8 mouse cellular contexts compared by ENCODE assay signal in genomic region chr16:11254723-11255164, GRCm38 (mm10). TPM values are rescaled to one million over a fixed set of nuclear protein-coding genes. Genes with fewer than 3 reads are reported as not detected.
DNase-seq lines count a peak whose midpoint lies in the region; ATAC-seq and TF ChIP-seq lines count a peak whose summit lies in the region.

No protein-coding gene starts in this region.

- H3K27ac ChIP-seq in heart, embryonic 11.5 days (ENCODE audit: low read depth, low read length), result peak overlapping the region; percentile 87
- H3K27ac ChIP-seq in forebrain, embryonic 14.5 days (ENCODE audit: low read depth, low read length), result peak overlapping the region; percentile 93
- H3K27ac ChIP-seq in liver, embryonic 16.5 days (ENCODE audit: low read length), result peak overlapping the region; percentile 80

- intact Hi-C loops in left cerebral cortex, postnatal 14 days (cut with DNase I), result loop anchor here (5.0 kb wide), 1 partner anchor 163 kb away; no protein-coding TSS in a partner anchor

- ATAC-seq in heart, embryonic 11.5 days (replicated peaks; ENCODE audit: insufficient number of reproducible peaks, low FRiP score, low TSS enrichment), result no peak
- ATAC-seq in forebrain, embryonic 14.5 days, result no peak; the same call in 1 of the 2 replicates
- ATAC-seq in liver, embryonic 16.5 days (ENCODE audit: low read depth), result no peak

- H3K4me2 ChIP-seq in heart, embryonic 11.5 days, result peak overlapping the region; percentile 77
- H3K4me2 ChIP-seq in forebrain, embryonic 14.5 days (ENCODE audit: low read length), result peak overlapping the region; percentile 69
- peak overlapping the region; percentile 69 for H3K4me2 ChIP-seq in liver, embryonic 16.5 days (ENCODE audit: low read depth, low read length)

- no peaks in the 10 kb centered on the region for H3K36me3 ChIP-seq in heart, embryonic 11.5 days (ENCODE audit: control insufficient read depth, insufficient read depth, low read length)
- peaks cover 14% of the 10 kb centered on the region for H3K36me3 ChIP-seq in E14TG2a.4 (ENCODE audit: insufficient read depth, low read length)
- no peaks in the 10 kb centered on the region for H3K36me3 ChIP-seq in forebrain, embryonic 14.5 days (ENCODE audit: control insufficient read depth, insufficient read depth, low read length)
- no peaks in the 10 kb centered on the region for H3K36me3 ChIP-seq in liver, embryonic 16.5 days (ENCODE audit: control insufficient read depth, insufficient read depth)

- peak overlapping the region; percentile 93 for H3K4me3 ChIP-seq in heart, embryonic 11.5 days (ENCODE audit: low read depth, low read length)
- H3K4me3 ChIP-seq in E14TG2a.4 (replicated peaks; ENCODE audit: low read length), result peak overlapping the region; percentile 97
- peak overlapping the region; percentile 99 for H3K4me3 ChIP-seq in forebrain, embryonic 14.5 days (ENCODE audit: low read depth, low read length)
- peak overlapping the region; percentile 97 for H3K4me3 ChIP-seq in liver, embryonic 16.5 days (ENCODE audit: low read depth, low read length)

- no peak for DNase-seq in heart, adult 18-20 months
- peak; percentile 23 for DNase-seq in forebrain, embryonic 14.5 days (ENCODE audit: low spot score)
- DNase-seq in left cerebral cortex, postnatal 14 days (ENCODE audit: low spot score in 2 of 2), result no peak
- DNase-seq in layer of hippocampus, adult 11-12 months (ENCODE audit: low spot score), result no peak
- no peak for DNase-seq in ovary, postnatal 14 days (ENCODE audit: low spot score)

- no peak for TF ChIP-seq CTCF in E14TG2a.4 (conservative IDR thresholded peaks at IDR 0.05; ENCODE audit: low read length)

- H3K9me3 ChIP-seq in heart, embryonic 11.5 days (replicated peaks; ENCODE audit: control insufficient read depth, low read length), result no peaks in the 10 kb centered on the region
- H3K9me3 ChIP-seq in E14TG2a.4 (ENCODE audit: low read length), result no peaks in the 10 kb centered on the region
- no peaks in the 10 kb centered on the region for H3K9me3 ChIP-seq in forebrain, embryonic 14.5 days (replicated peaks; ENCODE audit: control insufficient read depth, low read length)
- no peaks in the 10 kb centered on the region for H3K9me3 ChIP-seq in liver, embryonic 16.5 days (replicated peaks; ENCODE audit: control insufficient read depth, low read length)

- peak overlapping the region; percentile 84 for H3K9ac ChIP-seq in heart, embryonic 11.5 days (ENCODE audit: low read depth, low read length)
- peak overlapping the region; percentile 74 for H3K9ac ChIP-seq in forebrain, embryonic 14.5 days (ENCODE audit: low read length)
- H3K9ac ChIP-seq in liver, embryonic 16.5 days (ENCODE audit: low read depth, low read length), result peak overlapping the region; percentile 83

- peaks cover 9% of the 10 kb centered on the region for H3K4me1 ChIP-seq in heart, embryonic 11.5 days (ENCODE audit: control insufficient read depth, insufficient read depth, low read length)
- peaks cover 32% of the 10 kb centered on the region for H3K4me1 ChIP-seq in E14TG2a.4 (replicated peaks; ENCODE audit: low read depth, low read length)
- H3K4me1 ChIP-seq in forebrain, embryonic 14.5 days (ENCODE audit: control insufficient read depth, insufficient read depth, low read length), result peaks cover 15% of the 10 kb centered on the region
- H3K4me1 ChIP-seq in liver, embryonic 16.5 days (ENCODE audit: control insufficient read depth, low read depth, low read length), result peaks cover 8% of the 10 kb centered on the region

- WGBS in heart, embryonic 11.5 days (ENCODE audit: insufficient replicate concordance), result 25% methylated on average over 10 of the region's 10 CpGs
- 21% methylated on average over 10 of the region's 10 CpGs for WGBS in forebrain, embryonic 14.5 days
- 15% methylated on average over 10 of the region's 10 CpGs for WGBS in liver, embryonic 16.5 days (ENCODE audit: insufficient replicate concordance)

- H3K27me3 ChIP-seq in heart, embryonic 11.5 days (ENCODE audit: control insufficient read depth, insufficient read depth, low read length), result no peaks in the 10 kb centered on the region
- H3K27me3 ChIP-seq in E14TG2a.4 (ENCODE audit: insufficient read depth, low read length), result no peaks in the 10 kb centered on the region
- H3K27me3 ChIP-seq in forebrain, embryonic 14.5 days (replicated peaks; ENCODE audit: control insufficient read depth, insufficient read depth, low read length), result no peaks in the 10 kb centered on the region
- H3K27me3 ChIP-seq in liver, embryonic 16.5 days (ENCODE audit: control insufficient read depth, insufficient read depth, low read depth, low read length), result no peaks in the 10 kb centered on the region

RNA-seq across cellular contexts. Expression of gene Gspt1, which starts 0.6 kb away (rescaled TPM):
- polyA plus RNA-seq in heart, embryonic 11.5 days (2014; fragmentation: Nextera tagmentation; extraction: Ambion mirVana), result 67.7 and 70.0 TPM in 2 replicates
- 10 to 100 TPM; 59.2 to 65.3 TPM for total RNA-seq in heart, adult 18-20 months (2021)
- 50.7 and 61.9 TPM in 2 replicates for polyA plus RNA-seq in forebrain, embryonic 14.5 days (2014; fragmentation: Nextera tagmentation; extraction: Ambion mirVana)
- polyA plus RNA-seq in liver, embryonic 16.5 days (2015; fragmentation: Nextera tagmentation; extraction: Ambion mirVana), result 29.8 and 30.6 TPM in 2 replicates
- total RNA-seq in left cerebral cortex, postnatal 14 days (2021), result 10 to 100 TPM; 83.9 to 86.9 TPM

RNA-seq across cellular contexts. Expression of gene Rsl1d1, which starts 51.6 kb away (rescaled TPM):
- polyA plus RNA-seq in heart, embryonic 11.5 days (2014; fragmentation: Nextera tagmentation; extraction: Ambion mirVana), result 161 and 167 TPM in 2 replicates
- 10 to 100 TPM; 52.7 to 58.3 TPM for total RNA-seq in heart, adult 18-20 months (2021)
- polyA plus RNA-seq in forebrain, embryonic 14.5 days (2014; fragmentation: Nextera tagmentation; extraction: Ambion mirVana), result 192 and 195 TPM in 2 replicates
- polyA plus RNA-seq in liver, embryonic 16.5 days (2015; fragmentation: Nextera tagmentation; extraction: Ambion mirVana), result 66.9 and 74.3 TPM in 2 replicates
- 10 to 100 TPM; 49.1 to 53.8 TPM for total RNA-seq in left cerebral cortex, postnatal 14 days (2021)

RNA-seq across cellular contexts. Expression of gene Tnfrsf17, which starts 58.9 kb away (rescaled TPM):
- not detected in 2 replicates for polyA plus RNA-seq in heart, embryonic 11.5 days (2014; fragmentation: Nextera tagmentation; extraction: Ambion mirVana)
- not detected for total RNA-seq in heart, adult 18-20 months (2021)
- polyA plus RNA-seq in forebrain, embryonic 14.5 days (2014; fragmentation: Nextera tagmentation; extraction: Ambion mirVana), result not detected in 2 replicates
- polyA plus RNA-seq in liver, embryonic 16.5 days (2015; fragmentation: Nextera tagmentation; extraction: Ambion mirVana), result not detected in 2 replicates
- total RNA-seq in left cerebral cortex, postnatal 14 days (2021), result not detected
